ENCODE assay signal across 10 mouse cellular contexts in the genomic region with DNA sequence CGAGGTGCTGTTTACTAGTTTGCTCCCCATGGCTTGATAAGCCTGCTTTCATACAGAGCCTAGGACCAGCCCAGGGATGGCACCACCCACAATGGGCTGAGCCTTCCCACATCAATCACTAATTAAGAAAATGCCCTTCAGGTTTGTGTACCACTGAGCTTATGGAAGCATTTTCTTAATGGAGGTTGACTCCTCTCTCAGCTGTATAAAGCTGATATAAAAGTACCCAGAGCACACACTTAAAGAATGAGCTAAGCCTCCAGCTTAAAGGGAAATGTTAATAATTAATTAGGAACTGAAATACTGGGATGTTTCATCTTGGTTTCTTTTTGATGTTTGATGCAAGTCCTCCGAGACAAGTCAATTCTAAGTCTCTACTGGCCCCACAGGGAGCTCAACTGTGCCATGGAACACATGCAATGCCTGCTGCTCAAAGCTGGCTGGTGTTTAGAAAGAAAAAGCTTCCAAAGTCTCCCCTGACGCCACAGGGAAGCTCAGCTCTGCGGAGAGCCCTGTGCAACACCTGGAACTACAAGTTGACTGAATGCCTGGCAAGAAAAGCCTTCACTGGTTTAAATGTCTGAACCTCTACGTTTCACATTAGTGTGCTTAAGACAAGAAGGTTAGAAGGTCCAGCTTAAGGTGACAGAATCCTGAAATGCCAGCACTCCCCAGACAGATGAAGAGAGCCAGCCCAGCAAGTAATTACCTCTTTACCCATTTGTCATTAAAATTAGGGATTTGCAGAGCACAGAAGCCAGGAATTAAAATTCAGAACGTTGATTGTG. TPM values are rescaled to one million over a fixed set of nuclear protein-coding genes. Genes with fewer than 3 reads are reported as not detected.
DNase-seq lines count a peak whose midpoint lies in the region; ATAC-seq lines count a peak whose summit lies in the region.
"Had no signal": no experiment of that assay in that cellular context is flagged by ENCODE, and none has a peak within 500 bp of the region (broad histone marks: within the 10 kb centered on the region; RNA-seq: fewer than 3 reads in every experiment).

No protein-coding gene starts in this region.

- peak overlapping the region; percentile 43 for H3K27ac ChIP-seq in forebrain, embryonic 16.5 days (ENCODE audit: low read length)
- peak overlapping the region; percentile 35; the same call in 1 of the 2 replicates for H3K27ac ChIP-seq in neural tube, embryonic 14.5 days (ENCODE audit: low read depth, low read length)

- peak; percentile 15; the same call in 1 of the 2 replicates for ATAC-seq in forebrain, embryonic 16.5 days
- ATAC-seq in neural tube, embryonic 14.5 days (ENCODE audit: low read depth), result no peak

- no peaks in the 10 kb centered on the region for H3K27me3 ChIP-seq in forebrain, embryonic 16.5 days (replicated peaks; ENCODE audit: control insufficient read depth, insufficient read depth, low read length)
- H3K27me3 ChIP-seq in neural tube, embryonic 14.5 days (ENCODE audit: control insufficient read depth, insufficient read depth, low read length), result no peaks in the 10 kb centered on the region

- 4% methylated on average over 6 of the region's 6 CpGs for WGBS in forebrain, embryonic 16.5 days
- WGBS in neural tube, embryonic 14.5 days, result 20% methylated on average over 6 of the region's 6 CpGs

- no peak overlapping the region for H3K4me2 ChIP-seq in forebrain, embryonic 16.5 days (ENCODE audit: low read length)
- H3K4me2 ChIP-seq in neural tube, embryonic 14.5 days (ENCODE audit: low read depth, low read length), result no peak overlapping the region

- H3K9ac ChIP-seq in forebrain, embryonic 16.5 days (replicated peaks; ENCODE audit: low read depth, low read length), result no peak overlapping the region
- no peak overlapping the region for H3K9ac ChIP-seq in neural tube, embryonic 14.5 days (replicated peaks; ENCODE audit: low read depth, low read length)

- no peaks in the 10 kb centered on the region for H3K36me3 ChIP-seq in forebrain, embryonic 16.5 days (ENCODE audit: control insufficient read depth, insufficient read depth)
- H3K36me3 ChIP-seq in neural tube, embryonic 14.5 days (ENCODE audit: control insufficient read depth, insufficient read depth, low read length), result no peaks in the 10 kb centered on the region

- peak; percentile 31 for DNase-seq in kidney, adult 18-20 months
- DNase-seq in kidney, postnatal 14 days, result no peak
- peak; percentile 14 for DNase-seq in kidney, postnatal 10 days
- DNase-seq in thymus, adult 18-20 months, result no peak
- DNase-seq in layer of hippocampus, adult 8-10 months (ENCODE audit: low spot score in 2 of 2), result no peak
- no peak for DNase-seq in embryo, embryonic 10 days (ENCODE audit: low spot score)
- DNase-seq: gastrocnemius, postnatal 10 days; left cerebral cortex, postnatal 4 days had no signal

- H3K4me3 ChIP-seq in forebrain, embryonic 16.5 days (replicated peaks; ENCODE audit: low read length), result no peak overlapping the region
- no peak overlapping the region for H3K4me3 ChIP-seq in neural tube, embryonic 14.5 days (ENCODE audit: low read depth, low read length)

- no peaks in the 10 kb centered on the region for H3K9me3 ChIP-seq in forebrain, embryonic 16.5 days (ENCODE audit: control insufficient read depth, low read length)
- H3K9me3 ChIP-seq in neural tube, embryonic 14.5 days (ENCODE audit: control insufficient read depth, low read length), result no peaks in the 10 kb centered on the region

- H3K4me1 ChIP-seq in forebrain, embryonic 16.5 days (replicated peaks; ENCODE audit: control insufficient read depth, insufficient read depth, low read length), result peaks cover 39% of the 10 kb centered on the region
- peaks cover 23% of the 10 kb centered on the region; the same call in 1 of the 2 replicates for H3K4me1 ChIP-seq in neural tube, embryonic 14.5 days (ENCODE audit: control insufficient read depth, insufficient read depth, low read length)

RNA-seq across cellular contexts. Expression of a gene that starts 36.8 kb away (rescaled TPM):
- 49.0 and 53.7 TPM in 2 replicates for polyA plus RNA-seq in forebrain, embryonic 16.5 days (2015; fragmentation: Nextera tagmentation; extraction: Ambion mirVana)
- 55.7 and 59.3 TPM in 2 replicates for polyA plus RNA-seq in neural tube, embryonic 14.5 days (2014; fragmentation: Nextera tagmentation; extraction: Ambion mirVana)
- 100 to 1,000 TPM; 121 to 151 (median 127) TPM for total RNA-seq in layer of hippocampus, adult 8-10 months (2022)

Comparison
In these comparisons a context has a peak if more than half of its experiments do, and no peak if none do; other contexts are left out.
1. DNase-seq: peak in kidney, adult 18-20 months (single experiment) and kidney, postnatal 10 days (single experiment); none in kidney, postnatal 14 days (single experiment), thymus, adult 18-20 months (0 of 2), layer of hippocampus, adult 8-10 months (0 of 2) and embryo, embryonic 10 days (single experiment).